Mouse (Mus musculus) forebrain, embryonic 16.5 days (tissue): ENCODE measurements around the gene Sertad4. TPM values are rescaled to one million over a fixed set of nuclear protein-coding genes. Genes with fewer than 3 reads are reported as not detected.

Experiments
- ATAC-seq: fragments of 200-750 bp; cut with Nextera tagmentation; 2 replicates; pipeline ENCODE4 v1.8.0; 2017; ENCODE audit warnings: mild to moderate bottlenecking, moderate library complexity
- H3K27ac ChIP-seq: fragments of 300-500 bp; sonication (generic); 2 replicates; pipeline ENCODE4 v1.5.1; 2014; ENCODE audit warnings: low read length, control low read depth
- H3K27me3 ChIP-seq: fragments of 300-500 bp; sonication (generic); replicated peaks from 2 replicates; pipeline ENCODE4 v1.6.1; 2014; ENCODE audit warnings: low read length; ENCODE audit not compliant: control insufficient read depth, insufficient read depth
- H3K36me3 ChIP-seq: fragments of 300-500 bp; sonication (generic); 2 replicates; pipeline ENCODE4 v1.6.1; 2014; ENCODE audit not compliant: control insufficient read depth, insufficient read depth
- H3K4me1 ChIP-seq: fragments of 300-500 bp; sonication (generic); replicated peaks from 2 replicates; pipeline ENCODE4 v1.6.1; 2014; ENCODE audit warnings: low read length; ENCODE audit not compliant: control insufficient read depth, insufficient read depth
- H3K4me2 ChIP-seq: fragments of 300-500 bp; sonication (generic); 2 replicates; pipeline ENCODE4 v1.6.1; 2014; ENCODE audit warnings: mild to moderate bottlenecking, low read length, control low read depth
- H3K4me3 ChIP-seq: fragments of 300-500 bp; sonication (generic); replicated peaks from 2 replicates; pipeline ENCODE4 v1.5.1; 2014; ENCODE audit warnings: mild to moderate bottlenecking, low read length, control low read depth
- H3K9ac ChIP-seq: fragments of 300-500 bp; sonication (generic); replicated peaks from 2 replicates; pipeline ENCODE4 v1.6.1; 2014; ENCODE audit warnings: low read depth, low read length, control low read depth
- H3K9me3 ChIP-seq: fragments of 300-500 bp; sonication (generic); 2 replicates; pipeline ENCODE4 v1.6.1; 2016; ENCODE audit warnings: low read length; ENCODE audit not compliant: control insufficient read depth
- WGBS: fragments of 180-500 bp; shearing (Covaris S2); extraction: QIAGEN DNeasy Blood & Tissue Kit; methylation state at CpG from one replicate; pipeline ENCODE4 v1.1.7; 2014; 5-methylcytosine and 5-hydroxymethylcytosine counted together
- polyA plus RNA-seq: library from polyadenylated mRNA; unstranded; fragments of >200 nt; fragmentation: Nextera tagmentation; extraction: Ambion mirVana; gene quantifications from 2 replicates; pipeline ENCODE4 v1.2.1, GENCODE M21; 2015

Gene Sertad4
- polyA plus RNA-seq, 1 experiment from 2014 or later = 38.1 TPM

GRCm38 (mm10) chr1:192825746-192826145 is 29.8 kb downstream of the Sertad4 start:
- H3K4me2 ChIP-seq = no peak overlapping the region
- 31% methylated on average over 9 of the region's 9 CpGs for WGBS
- no peak for ATAC-seq

GRCm38 (mm10) chr1:192822652-192823525 is 32.7 kb downstream of the Sertad4 start:
- peak overlapping the region; percentile 26; the same call in 1 of the 2 replicates for H3K27ac ChIP-seq
- no peak overlapping the region for H3K4me2 ChIP-seq
- H3K9ac ChIP-seq = no peak overlapping the region
- no peaks in the 10 kb centered on the region for H3K27me3 ChIP-seq
- H3K4me1 ChIP-seq = peaks cover 15% of the 10 kb centered on the region
- peak; percentile 88 for ATAC-seq
- 12% methylated on average over 13 of the region's 13 CpGs for WGBS
- H3K36me3 ChIP-seq = no peaks in the 10 kb centered on the region
- no peaks in the 10 kb centered on the region for H3K9me3 ChIP-seq
- H3K4me3 ChIP-seq = no peak overlapping the region

More at GRCm38 (mm10) chr1:192825746-192826145, 29.8 kb downstream of the Sertad4 start:
- H3K4me1 ChIP-seq = peaks cover 15% of the 10 kb centered on the region
- H3K36me3 ChIP-seq = no peaks in the 10 kb centered on the region
- H3K9me3 ChIP-seq = no peaks in the 10 kb centered on the region
- no peak overlapping the region for H3K9ac ChIP-seq
- H3K4me3 ChIP-seq = no peak overlapping the region
- H3K27me3 ChIP-seq = no peaks in the 10 kb centered on the region
- no peak overlapping the region for H3K27ac ChIP-seq

GRCm38 (mm10) chr1:192822309-192822651 is 33.3 kb downstream of the Sertad4 start:
- Histone ChIP-seq H3K9ac (no peak overlapping the region), H3K27me3 (no peaks in the 10 kb centered on the region), H3K4me1 (peaks cover 15% of the 10 kb centered on the region), H3K4me2 (no peak overlapping the region), H3K9me3 (no peaks in the 10 kb centered on the region), H3K4me3 (no peak overlapping the region), H3K27ac (no peak overlapping the region), H3K36me3 (no peaks in the 10 kb centered on the region)
- WGBS = 57% methylated on average over 1 of the region's 1 CpGs
- no peak for ATAC-seq

DNA sequence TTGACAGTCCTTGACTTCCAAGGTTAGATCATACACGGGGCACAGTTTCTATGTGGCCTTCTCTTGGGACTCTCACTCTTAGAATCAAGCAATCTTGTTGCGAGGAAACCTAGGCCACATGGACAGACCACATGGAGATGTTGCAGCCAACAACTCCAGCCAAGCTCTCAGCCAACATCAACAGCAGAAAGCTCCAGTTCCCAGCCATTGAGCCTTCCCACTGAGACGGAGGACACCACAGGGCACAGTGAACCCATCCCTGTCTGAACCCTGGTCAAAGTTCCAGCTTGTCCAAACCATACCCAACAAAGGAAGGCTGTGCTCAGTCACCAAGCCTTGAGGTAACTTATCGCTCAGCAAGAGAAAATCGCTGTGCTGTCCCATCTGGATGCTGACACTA is 37.2 kb downstream of the Sertad4 start:
- Histone ChIP-seq H3K36me3 (no peaks in the 10 kb centered on the region), H3K27me3 (no peaks in the 10 kb centered on the region), H3K4me1 (peaks cover 11% of the 10 kb centered on the region), H3K4me2 (no peak overlapping the region), H3K9ac (no peak overlapping the region), H3K9me3 (no peaks in the 10 kb centered on the region), H3K27ac (no peak overlapping the region), H3K4me3 (no peak overlapping the region)
- no peak for ATAC-seq
- WGBS = 95% methylated on average over 5 of the region's 5 CpGs

DNA sequence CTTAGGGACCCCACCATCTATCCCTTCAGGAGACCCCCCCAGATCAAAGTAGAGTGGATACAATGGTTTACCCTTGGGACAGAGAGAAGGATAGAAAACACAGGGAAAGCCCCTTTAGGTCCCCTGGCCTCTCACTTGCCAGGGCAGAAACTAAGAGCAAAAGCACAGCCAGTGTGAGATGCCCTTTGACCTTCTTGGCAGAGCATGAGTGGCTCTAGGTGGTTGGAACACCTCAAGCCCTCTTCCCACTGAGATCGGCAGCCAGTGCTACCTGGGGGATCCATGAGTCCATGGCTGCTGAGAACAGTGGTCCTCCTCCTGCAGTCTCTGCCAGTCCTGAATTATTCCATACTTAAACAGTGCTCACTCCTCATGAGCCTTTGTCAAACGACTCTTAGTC is 39.8 kb downstream of the Sertad4 start:
- WGBS = 44% methylated on average over 2 of the region's 2 CpGs
- Histone ChIP-seq H3K9me3 (no peaks in the 10 kb centered on the region), H3K27me3 (no peaks in the 10 kb centered on the region), H3K4me1 (no peaks in the 10 kb centered on the region), H3K27ac (no peak overlapping the region), H3K9ac (no peak overlapping the region), H3K4me3 (no peak overlapping the region), H3K4me2 (no peak overlapping the region), H3K36me3 (no peaks in the 10 kb centered on the region)
- ATAC-seq = no peak

- Histone ChIP-seq H3K4me1 (no peaks in the 10 kb centered on the region), H3K4me3 (no peak overlapping the region), H3K27ac (no peak overlapping the region), H3K4me2 (no peak overlapping the region), H3K36me3 (no peaks in the 10 kb centered on the region), H3K9ac (no peak overlapping the region), H3K27me3 (no peaks in the 10 kb centered on the region), H3K9me3 (no peaks in the 10 kb centered on the region)
- no peak for ATAC-seq
- 19% methylated on average over 3 of the region's 3 CpGs for WGBS
Measured at GRCm38 (mm10) chr1:192814700-192815099, 40.9 kb downstream of the Sertad4 start.

GRCm38 (mm10) chr1:192812758-192813157 is 42.8 kb downstream of the Sertad4 start:
- WGBS = 90% methylated on average over 9 of the region's 9 CpGs

DNA sequence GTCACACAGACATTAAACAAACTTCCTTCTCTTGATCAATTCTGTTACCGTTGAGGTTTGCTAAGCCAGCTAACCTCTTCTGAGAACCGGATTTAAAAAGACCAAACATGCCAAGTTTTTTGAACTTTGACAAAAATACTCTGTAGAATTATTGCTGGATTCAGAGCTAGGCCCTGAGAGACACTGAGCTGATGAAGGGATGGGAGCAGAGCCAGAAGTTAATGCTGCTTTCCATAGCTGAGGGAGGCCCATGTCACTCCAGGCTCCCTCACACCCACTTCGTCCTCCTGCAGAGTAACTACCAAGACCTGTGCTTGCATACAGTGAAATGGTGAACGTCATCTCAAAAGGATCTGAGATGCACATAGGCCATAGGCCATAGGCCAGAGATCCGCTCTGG is 43.3 kb downstream of the Sertad4 start:
- H3K4me3 ChIP-seq = no peak overlapping the region
- no peaks in the 10 kb centered on the region for H3K36me3 ChIP-seq
- no peaks in the 10 kb centered on the region for H3K9me3 ChIP-seq
- H3K9ac ChIP-seq = no peak overlapping the region
- H3K27me3 ChIP-seq = no peaks in the 10 kb centered on the region
- no peak overlapping the region for H3K4me2 ChIP-seq
- 91% methylated on average over 5 of the region's 5 CpGs for WGBS
- H3K4me1 ChIP-seq = no peaks in the 10 kb centered on the region
- H3K27ac ChIP-seq = no peak overlapping the region
- no peak for ATAC-seq

More at GRCm38 (mm10) chr1:192812758-192813157, 42.8 kb downstream of the Sertad4 start:
- no peak for ATAC-seq
- Histone ChIP-seq H3K4me3 (no peak overlapping the region), H3K27me3 (no peaks in the 10 kb centered on the region), H3K9me3 (no peaks in the 10 kb centered on the region), H3K4me1 (no peaks in the 10 kb centered on the region), H3K4me2 (no peak overlapping the region), H3K27ac (no peak overlapping the region), H3K36me3 (no peaks in the 10 kb centered on the region), H3K9ac (no peak overlapping the region)

- no peaks in the 10 kb centered on the region for H3K9me3 ChIP-seq
- H3K36me3 ChIP-seq = no peaks in the 10 kb centered on the region
- no peaks in the 10 kb centered on the region for H3K27me3 ChIP-seq
- 58% methylated on average over 10 of the region's 10 CpGs for WGBS
- no peak overlapping the region for H3K27ac ChIP-seq
- H3K4me3 ChIP-seq = no peak overlapping the region
- no peak overlapping the region for H3K9ac ChIP-seq
- ATAC-seq = no peak
- H3K4me2 ChIP-seq = no peak overlapping the region
- H3K4me1 ChIP-seq = no peaks in the 10 kb centered on the region
Measured at GRCm38 (mm10) chr1:192806168-192807157, 49.1 kb downstream of the Sertad4 start.
